Mouse (Mus musculus) stomach, postnatal 0 days (tissue): ENCODE data around the gene Oasl2.
A peak's percentile ranks its signal among the peaks of the same experiment; 100 is the strongest.

Experiments
- CTCF ChIP-seq: IDR thresholded peaks from 2 replicates; pipeline ENCODE4 v1.5.1; 2016; ENCODE audit warnings: antibody characterized with exemption, low read depth, mild to moderate bottlenecking, moderate library complexity
- EP300 ChIP-seq: optimal IDR thresholded peaks from 2 replicates; pipeline ENCODE3; 2016; ENCODE audit warnings: antibody characterized with exemption

- peak; percentile 44 for TF ChIP-seq CTCF
- TF ChIP-seq EP300: no peak
Observed at GRCm38 (mm10) chr5:114942074-114942765, 45.5 kb downstream of the Oasl2 start, which contains the start of gene 2210016L21Rik.
